Mouse (Mus musculus) liver, embryonic 14.5 days (tissue): Measurements from ENCODE around the gene Hbp1. TPM values are rescaled to one million over a fixed set of nuclear protein-coding genes. Genes with fewer than 3 reads are reported as not detected.

ENCODE experiments used
- ATAC-seq: fragments of 200-750 bp; cut with Nextera tagmentation; 2 replicates; pipeline ENCODE4 v1.8.0; 2017; ENCODE audit warnings: moderate number of reproducible peaks, mild to moderate bottlenecking, moderate library complexity; ENCODE audit not compliant: insufficient read depth
- DNase-seq, 3 experiments: peaks; one replicate each; pipeline ENCODE4 v3.0.0-alpha.2; 2012 to 2013; ENCODE audit warnings: low read depth in 3 of 3, low spot score in 3 of 3
- H3K27ac ChIP-seq: fragments of 300-500 bp; sonication (generic); 2 replicates; pipeline ENCODE4 v1.5.1; 2014; ENCODE audit warnings: moderate library complexity, mild to moderate bottlenecking, control low read depth, inconsistent platforms
- H3K27me3 ChIP-seq: fragments of 300-500 bp; sonication (generic); 2 replicates; pipeline ENCODE4 v1.6.1; 2014; ENCODE audit warnings: mild to moderate bottlenecking, low read length, moderate library complexity; ENCODE audit not compliant: control insufficient read depth, insufficient read depth
- H3K36me3 ChIP-seq: fragments of 300-500 bp; sonication (generic); replicated peaks from 2 replicates; pipeline ENCODE4 v1.6.1; 2014; ENCODE audit warnings: low read depth; ENCODE audit not compliant: control insufficient read depth, insufficient read depth
- H3K4me1 ChIP-seq, 2 experiments: fragments of 200-500 bp in 1 of 2; fragments of 300-500 bp in 1 of 2; sonication (generic) in 1 of 2; replicated peaks; 2 replicates each; pipeline ENCODE4 v1.6.1; 2012 to 2014; ENCODE audit warnings: antibody characterized with exemption in 1 of 2, inconsistent platforms in 1 of 2, low read length in 1 of 2; ENCODE audit not compliant: control insufficient read depth in 2 of 2, insufficient read depth in 2 of 2
- H3K4me2 ChIP-seq: fragments of 300-500 bp; sonication (generic); 2 replicates; pipeline ENCODE4 v1.6.1; 2014; ENCODE audit warnings: low read depth, mild to moderate bottlenecking, control low read depth, moderate library complexity
- H3K4me3 ChIP-seq, 2 experiments: fragments of 200-500 bp in 1 of 2; fragments of 300-500 bp in 1 of 2; sonication (generic) in 1 of 2; 2 replicates each; pipeline ENCODE4 v1.5.1; 2012 to 2014; ENCODE audit warnings: low read depth in 2 of 2, low read length in 2 of 2, mild to moderate bottlenecking in 2 of 2, control low read depth in 1 of 2, inconsistent platforms in 1 of 2, moderate library complexity in 1 of 2; ENCODE audit not compliant: insufficient read depth in 1 of 2
- H3K9ac ChIP-seq: fragments of 300-500 bp; sonication (generic); replicated peaks from 2 replicates; pipeline ENCODE4 v1.6.1; 2014; ENCODE audit warnings: mild to moderate bottlenecking, control low read depth, moderate library complexity
- H3K9me3 ChIP-seq: fragments of 300-500 bp; sonication (generic); 2 replicates; pipeline ENCODE4 v1.6.1; 2016; ENCODE audit warnings: low read length, mixed read lengths; ENCODE audit not compliant: control insufficient read depth
- CTCF ChIP-seq: IDR thresholded peaks from 2 replicates; pipeline ENCODE4 v1.5.1; 2016; ENCODE audit warnings: antibody characterized with exemption, low read depth, control low read depth
- EP300 ChIP-seq: IDR thresholded peaks from 2 replicates; pipeline ENCODE4 v1.6.1; 2016; ENCODE audit warnings: antibody characterized with exemption, low read depth
- WGBS: fragments of 180-500 bp; shearing (Covaris S2); extraction: QIAGEN DNeasy Blood & Tissue Kit; methylation state at CpG from one replicate; pipeline ENCODE4 v1.1.7; 2014; ENCODE audit not compliant: insufficient replicate concordance; 5-methylcytosine and 5-hydroxymethylcytosine counted together
- polyA plus RNA-seq, 2 experiments: library from polyadenylated mRNA; depleted of rRNA in 1 of 2; stranded (reverse) in 1 of 2; unstranded in 1 of 2; fragments of >200 nt; fragmentation: Nextera tagmentation in 1 of 2; extraction: Ambion mirVana in 1 of 2; gene quantifications; 2 replicates each; pipeline versions ENCODE4 v1.2.1 to v1.2.3; 2012 to 2014

Gene Hbp1
- polyA plus RNA-seq, 2 experiments: 27.0 to 32.8 TPM

GRCm38 (mm10) chr12:31884365-31884764 lies 66.0 kb downstream of the Hbp1 start:
- no peak for ATAC-seq
- 69% methylated on average over 4 of the region's 4 CpGs for WGBS
- TF ChIP-seq CTCF (no peak), EP300 (no peak)

GRCm38 (mm10) chr12:31882736-31883135 lies 67.6 kb downstream of the Hbp1 start:
- Histone ChIP-seq H3K9me3 (no peaks in the 10 kb centered on the region), H3K27me3 (no peaks in the 10 kb centered on the region), H3K4me1 (no peaks in the 10 kb centered on the region), H3K9ac (no peak overlapping the region), H3K36me3 (no peaks in the 10 kb centered on the region), H3K27ac (no peak overlapping the region), H3K4me3 (no peak overlapping the region), H3K4me2 (no peak overlapping the region)
- TF ChIP-seq EP300: no peak
- TF ChIP-seq CTCF: no peak
- 45% methylated on average over 1 of the region's 1 CpGs for WGBS
- ATAC-seq: no peak
- no peak for DNase-seq

More at GRCm38 (mm10) chr12:31884365-31884764, 66.0 kb downstream of the Hbp1 start:
- DNase-seq: no peak
- Histone ChIP-seq H3K9ac (no peak overlapping the region), H3K4me1 (no peaks in the 10 kb centered on the region), H3K27ac (no peak overlapping the region), H3K36me3 (no peaks in the 10 kb centered on the region), H3K4me3 (no peak overlapping the region), H3K4me2 (no peak overlapping the region), H3K9me3 (no peaks in the 10 kb centered on the region), H3K27me3 (no peaks in the 10 kb centered on the region)

GRCm38 (mm10) chr12:31876775-31877174 lies 73.6 kb downstream of the Hbp1 start:
- TF ChIP-seq EP300: no peak
- TF ChIP-seq CTCF: no peak
- ATAC-seq (no peak), DNase-seq (no peak)
- Histone ChIP-seq H3K36me3 (no peaks in the 10 kb centered on the region), H3K9ac (no peak overlapping the region), H3K9me3 (no peaks in the 10 kb centered on the region), H3K4me1 (no peaks in the 10 kb centered on the region), H3K4me2 (no peak overlapping the region), H3K27me3 (no peaks in the 10 kb centered on the region), H3K4me3 (no peak overlapping the region), H3K27ac (no peak overlapping the region)
- WGBS: 67% methylated on average over 4 of the region's 4 CpGs

Other genes starting within 250 kb of the Hbp1 start
- gene Gpr22, start 236.6 kb downstream of the Hbp1 start, polyA plus RNA-seq (2012; rRNA removed): 0.01 TPM in 1 of 2 replicates, not detected in the other
- 0.04 and 0.10 TPM in 2 replicates for gene Gpr22, start 236.6 kb downstream of the Hbp1 start, polyA plus RNA-seq (2014; fragmentation: Nextera tagmentation; extraction: Ambion mirVana)
- gene Prkar2b, start 110.8 kb upstream of the Hbp1 start, polyA plus RNA-seq (2012; rRNA removed): 26.3 and 41.3 TPM in 2 replicates
- gene Prkar2b, start 110.8 kb upstream of the Hbp1 start, polyA plus RNA-seq (2014; fragmentation: Nextera tagmentation; extraction: Ambion mirVana): 89.6 and 101 TPM in 2 replicates